Comparison of ENCODE assay signal across 8 mouse cellular contexts in the genomic region with DNA sequence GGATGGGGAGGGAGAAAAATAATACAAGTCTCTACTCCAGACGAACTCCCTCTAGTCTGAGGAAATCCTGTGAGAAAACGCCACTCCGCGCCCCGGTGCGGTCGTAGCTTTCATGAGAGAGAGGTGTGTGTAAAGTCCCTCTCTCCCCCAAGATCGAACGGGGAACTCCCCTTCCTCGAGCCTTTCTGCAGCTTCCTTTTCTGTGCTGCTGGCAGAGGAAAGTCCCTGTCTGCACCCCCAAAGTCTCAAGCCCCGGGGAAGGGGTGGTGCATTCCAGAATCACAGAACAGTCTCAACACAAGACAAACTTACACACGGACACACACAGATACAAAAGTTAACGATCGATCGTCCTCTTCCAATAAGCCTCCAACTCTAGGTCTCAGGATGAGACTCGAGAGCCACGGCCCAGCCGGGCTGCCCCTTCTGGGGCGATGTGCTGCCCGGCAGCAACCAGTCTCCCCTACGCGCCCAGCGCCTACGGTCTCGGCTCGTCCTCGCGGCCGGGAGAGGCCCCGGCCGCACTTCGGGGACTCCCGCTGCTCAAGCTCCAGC. TPM values are rescaled to one million over a fixed set of nuclear protein-coding genes. Genes with fewer than 3 reads are reported as not detected.
DNase-seq lines count a peak whose midpoint lies in the region; ATAC-seq and TF ChIP-seq lines count a peak whose summit lies in the region.

No protein-coding gene starts in this region.

- H3K4me1 ChIP-seq in lung, embryonic 15.5 days = peaks cover 41% of the 10 kb centered on the region

- peak overlapping the region; percentile 66 for H3K4me2 ChIP-seq in lung, embryonic 15.5 days

- under 1% methylated on average over 33 of the region's 33 CpGs for WGBS in lung, embryonic 15.5 days

- no peaks in the 10 kb centered on the region for H3K36me3 ChIP-seq in lung, embryonic 15.5 days

- intact Hi-C loops in gastrocnemius, adult 2 months (cut with DNase I) = loop anchor here (2.0 to 5.0 kb wide), 3 partner anchors 44 to 119 kb away; no protein-coding TSS in a partner anchor

- peak; percentile 41 for DNase-seq in layer of hippocampus, postnatal 36 days
- DNase-seq in layer of hippocampus, adult 18-20 months (ENCODE audit: low spot score in 2 of 2) = no peak
- DNase-seq in adrenal gland, postnatal 25 days = peak; percentile 42
- DNase-seq in gastrocnemius, adult 2 months = peak; percentile 40
- DNase-seq in ovary, postnatal 10 days (ENCODE audit: low spot score) = no peak

- ATAC-seq in inflammation-experienced regulatory T-cells, adult 6 months = peak; percentile 67
- peak; percentile 1; the same call in 1 of the 2 replicates for ATAC-seq in lung, embryonic 15.5 days (ENCODE audit: borderline replicate concordance, extremely low read depth, low FRiP score, low TSS enrichment)
- peak; percentile 40 for ATAC-seq in neutrophil, adult 5-6 weeks (ENCODE audit: extremely low read depth, insufficient number of reproducible peaks, low FRiP score, poor library complexity, severe bottlenecking)

- H3K4me3 ChIP-seq in gastrocnemius, adult 2 months = peak overlapping the region; percentile 94
- H3K4me3 ChIP-seq in lung, embryonic 15.5 days = peak overlapping the region; percentile 96

- H3K9ac ChIP-seq in lung, embryonic 15.5 days = peak overlapping the region; percentile 99

- H3K27me3 ChIP-seq in lung, embryonic 15.5 days = no peaks in the 10 kb centered on the region

- peak overlapping the region; percentile 94 for H3K27ac ChIP-seq in gastrocnemius, adult 2 months
- H3K27ac ChIP-seq in lung, embryonic 15.5 days = peak overlapping the region; percentile 84

- TF ChIP-seq CTCF in gastrocnemius, adult 2 months (IDR thresholded peaks at IDR 0.05) = no peak

- H3K9me3 ChIP-seq in lung, embryonic 15.5 days = no peaks in the 10 kb centered on the region

RNA-seq across cellular contexts. Expression of gene Ier5, which starts 1.4 kb away (rescaled TPM):
- total RNA-seq in layer of hippocampus, postnatal 36 days (2021) = 10 to 100 TPM; 26.5 to 30.6 TPM
- 10 to 100 TPM; 32.3 to 36.2 TPM for total RNA-seq in layer of hippocampus, adult 18-20 months (2021)
- total RNA-seq in adrenal gland, postnatal 25 days (2021) = 6.7 and 9.1 TPM in 2 replicates
- 1 to 10 TPM; 4.6 to 4.7 TPM for total RNA-seq in gastrocnemius, adult 2 months (2021)
- polyA plus RNA-seq in inflammation-experienced regulatory T-cells, adult 6 months (2017; shearing (Covaris generic)) = 10 to 100 TPM in 1 of 3 experiments, 1 to 10 TPM in 2; 6.6 to 12.8 (median 7.5) TPM
- polyA plus RNA-seq in lung, embryonic 15.5 days (2015; fragmentation: Nextera tagmentation; extraction: Ambion mirVana) = 7.0 and 8.7 TPM in 2 replicates
- 273 and 288 TPM in 2 replicates for total RNA-seq in neutrophil, adult 5-6 weeks (2017)

RNA-seq across cellular contexts. Expression of gene Mr1, which starts 48.6 kb away (rescaled TPM):
- 1 to 10 TPM; 1.4 to 2.5 TPM for total RNA-seq in layer of hippocampus, postnatal 36 days (2021)
- 1 to 10 TPM; 3.8 to 4.1 TPM for total RNA-seq in layer of hippocampus, adult 18-20 months (2021)
- 18.1 and 31.4 TPM in 2 replicates for total RNA-seq in adrenal gland, postnatal 25 days (2021)
- total RNA-seq in gastrocnemius, adult 2 months (2021) = 10 to 100 TPM in 1 of 2 experiments, 1 to 10 TPM in 1; 10.0 to 11.1 TPM
- polyA plus RNA-seq in inflammation-experienced regulatory T-cells, adult 6 months (2017; shearing (Covaris generic)) = 10 to 100 TPM; 14.3 to 23.5 (median 22.1) TPM
- polyA plus RNA-seq in lung, embryonic 15.5 days (2015; fragmentation: Nextera tagmentation; extraction: Ambion mirVana) = 12.1 and 12.3 TPM in 2 replicates
- total RNA-seq in neutrophil, adult 5-6 weeks (2017) = 4.9 and 8.0 TPM in 2 replicates

Comparison
In these comparisons a context has a peak if more than half of its experiments do, and no peak if none do; other contexts are left out.
1. DNase-seq: peak in layer of hippocampus, postnatal 36 days (2 of 2), adrenal gland, postnatal 25 days (single experiment) and gastrocnemius, adult 2 months (single experiment); none in layer of hippocampus, adult 18-20 months (0 of 2) and ovary, postnatal 10 days (single experiment).
2. ATAC-seq: peak in every context shown above with its lines; median percentile 67 in inflammation-experienced regulatory T-cells, adult 6 months; 40 in neutrophil, adult 5-6 weeks; 1 in lung, embryonic 15.5 days.